Mouse (Mus musculus) mouse trophoblast stem cell (cell line): Measurements from ENCODE around the gene Gm11115.

Experiments
- in situ Hi-C, 2 experiments: fragments of 300-500 bp; cut with MseI, MboI; formaldehyde crosslinking; loops; 2 replicates in 1 of 2; 3 replicates in 1 of 2; pipeline ENCODE4 v1.15.1; 2025

The Gm11115 gene

GRCm38 (mm10) chr5:88153999-88154398 is at the start of gene Gm11115:
TSS of gene Gm11115 (minus strand) at chr5:88154099.
- in situ Hi-C loops: no loop called here

GRCm38 (mm10) chr5:88111430-88111829 is 42.5 kb downstream of the Gm11115 start, which contains the start of gene Gm11116:
TSS of gene Gm11116 (minus strand) at chr5:88111530.
- in situ Hi-C loops: no loop called here
